Mouse (Mus musculus) megakaryocyte, embryonic 14.5 days (primary cell): ENCODE data around the gene Esr1. TPM values are rescaled to one million over a fixed set of nuclear protein-coding genes. Genes with fewer than 3 reads are reported as not detected.

Experiments
- H3K27me3 ChIP-seq: replicated peaks from 2 replicates; pipeline ENCODE3; 2012; ENCODE audit warnings: inconsistent platforms
- H3K36me3 ChIP-seq: replicated peaks from 2 replicates; pipeline ENCODE3; 2012; ENCODE audit warnings: low read length, inconsistent platforms, mixed read lengths
- H3K4me1 ChIP-seq: 2 replicates; pipeline ENCODE4 v1.6.1; 2012; ENCODE audit warnings: inconsistent platforms
- H3K4me3 ChIP-seq: replicated peaks from 2 replicates; pipeline ENCODE3; 2012; ENCODE audit warnings: moderate library complexity, mild to moderate bottlenecking, inconsistent platforms
- H3K9me3 ChIP-seq: 2 replicates; pipeline ENCODE4 v1.6.1; 2012; ENCODE audit warnings: inconsistent platforms
- FLI1 ChIP-seq: IDR thresholded peaks from 2 replicates; pipeline ENCODE4 v1.6.1; 2012; ENCODE audit warnings: low read length, inconsistent platforms, mixed read lengths
- GATA1 ChIP-seq: IDR thresholded peaks from 3 replicates; pipeline ENCODE4 v1.6.1; 2012; ENCODE audit warnings: mixed read lengths, low read length, inconsistent platforms, borderline replicate concordance
- polyA plus RNA-seq: library from polyadenylated mRNA; stranded (reverse); fragments of >175 nt; gene quantifications from 2 replicates; pipeline ENCODE4 v1.2.3, GENCODE M21; 2012; ENCODE audit warnings: low replicate concordance; ENCODE audit not compliant: insufficient read depth

The Esr1 gene
- polyA plus RNA-seq, 1 experiment: 0.18 TPM

DNA sequence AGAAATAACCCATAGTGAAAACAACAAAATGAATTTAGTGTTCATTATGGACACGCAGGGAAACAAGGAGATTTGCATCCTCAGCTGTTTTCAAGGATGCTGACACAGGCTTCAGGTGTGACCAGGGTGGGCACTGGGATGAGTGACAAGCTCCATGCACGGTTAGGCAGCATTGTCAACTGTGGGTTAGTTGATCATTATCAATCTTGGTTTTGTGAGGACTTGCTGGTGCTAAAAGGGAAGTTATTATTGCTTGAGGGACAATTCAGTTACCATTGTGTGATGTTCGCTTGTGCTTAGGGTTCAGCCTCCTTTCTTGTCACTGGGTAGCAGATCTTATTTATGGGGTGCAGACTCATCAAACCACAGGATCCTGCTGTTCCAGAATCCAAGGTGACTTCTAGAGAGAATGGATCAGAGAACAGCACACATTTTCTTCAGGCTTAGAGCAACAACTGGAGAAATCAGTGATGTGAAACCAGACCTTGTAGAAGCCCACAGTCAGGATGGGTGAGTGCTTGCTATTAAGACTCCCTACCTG, 186.9 kb downstream of the Esr1 start:
- TF ChIP-seq GATA1: no peak
- TF ChIP-seq FLI1: no peak
- Histone ChIP-seq H3K4me1 (peaks cover 6% of the 10 kb centered on the region), H3K9me3 (no peaks in the 10 kb centered on the region), H3K27me3 (no peaks in the 10 kb centered on the region), H3K4me3 (no peak overlapping the region), H3K36me3 (no peaks in the 10 kb centered on the region)

DNA sequence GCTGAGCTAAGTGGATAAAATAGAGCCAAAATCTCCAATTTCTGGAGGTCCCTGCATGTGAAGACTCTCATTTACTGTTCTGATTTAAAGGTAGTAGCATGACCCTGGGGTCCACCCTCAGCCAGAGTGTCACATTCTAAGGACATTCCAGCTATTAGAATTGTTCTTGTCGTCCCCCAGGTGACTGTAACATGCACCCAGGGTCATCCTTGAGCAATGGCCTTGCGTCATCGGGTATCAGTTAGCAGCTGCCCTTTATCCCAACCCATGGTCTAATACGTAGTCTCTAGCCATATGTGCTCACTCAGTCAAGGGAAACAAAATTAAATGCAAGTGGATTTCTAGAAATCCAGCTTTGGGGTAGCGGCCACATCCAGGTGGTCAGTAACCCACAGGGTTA, 213.0 kb downstream of the Esr1 start:
- Histone ChIP-seq H3K36me3 (no peaks in the 10 kb centered on the region), H3K9me3 (no peaks in the 10 kb centered on the region), H3K27me3 (no peaks in the 10 kb centered on the region), H3K4me3 (no peak overlapping the region), H3K4me1 (no peaks in the 10 kb centered on the region; the same call in 1 of the 2 replicates)
- TF ChIP-seq FLI1 (no peak), GATA1 (no peak)

DNA sequence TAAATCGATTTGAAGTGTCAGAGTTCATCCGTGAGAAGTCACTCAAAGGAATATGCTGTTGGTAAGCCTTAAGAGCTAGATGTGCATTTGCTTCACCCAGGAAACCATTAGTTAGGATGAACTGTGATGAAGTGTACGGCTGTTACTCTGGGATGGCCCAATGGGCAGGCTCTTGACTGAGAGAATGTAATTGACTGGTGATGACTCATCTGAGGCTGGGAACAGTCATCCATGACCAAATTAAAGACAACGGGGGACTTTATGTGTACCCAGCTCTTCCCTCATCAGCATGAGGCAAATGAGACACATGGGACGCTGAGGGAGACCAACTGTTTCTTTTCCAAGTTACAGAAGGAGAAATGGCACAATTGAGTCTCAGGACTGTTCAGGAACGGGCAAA, 219.2 kb downstream of the Esr1 start:
- Histone ChIP-seq H3K9me3 (no peaks in the 10 kb centered on the region), H3K27me3 (no peaks in the 10 kb centered on the region), H3K36me3 (no peaks in the 10 kb centered on the region), H3K4me1 (no peaks in the 10 kb centered on the region), H3K4me3 (no peak overlapping the region)
- TF ChIP-seq GATA1 (no peak), FLI1 (no peak)

DNA sequence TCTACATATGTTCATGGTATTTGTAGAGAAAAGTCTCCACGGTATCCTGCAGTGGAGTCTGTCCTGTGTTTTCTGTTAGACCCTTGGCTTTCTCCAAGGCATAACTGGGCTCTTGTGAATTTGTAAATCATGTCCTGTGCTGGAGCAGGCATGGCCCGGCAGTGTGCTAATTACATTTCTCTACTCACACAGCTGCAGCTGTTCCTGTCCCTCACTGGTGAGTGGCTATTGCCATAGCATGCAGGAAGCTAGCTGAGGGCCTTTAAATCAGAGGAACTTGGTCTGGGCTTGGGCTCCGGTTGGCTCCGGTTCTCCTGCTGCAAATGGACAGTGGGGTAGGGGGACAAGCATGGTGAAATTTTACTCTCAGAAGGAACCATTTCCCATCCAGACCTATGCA, 226.7 kb downstream of the Esr1 start:
- peaks cover 2% of the 10 kb centered on the region for H3K27me3 ChIP-seq
- no peaks in the 10 kb centered on the region for H3K9me3 ChIP-seq
- H3K36me3 ChIP-seq: no peaks in the 10 kb centered on the region
- no peaks in the 10 kb centered on the region for H3K4me1 ChIP-seq
- H3K4me3 ChIP-seq: no peak overlapping the region
- no peak for TF ChIP-seq GATA1
- no peak for TF ChIP-seq FLI1

- Histone ChIP-seq H3K4me3 (no peak overlapping the region), H3K9me3 (no peaks in the 10 kb centered on the region), H3K4me1 (no peaks in the 10 kb centered on the region), H3K36me3 (no peaks in the 10 kb centered on the region), H3K27me3 (peaks cover 2% of the 10 kb centered on the region)
- TF ChIP-seq GATA1 (no peak), FLI1 (no peak)
These were observed 229.6 kb downstream of the Esr1 start for GRCm38 (mm10) chr10:4841039-4841438.

- H3K9me3 ChIP-seq: no peaks in the 10 kb centered on the region
- no peak overlapping the region for H3K4me3 ChIP-seq
- H3K36me3 ChIP-seq: no peaks in the 10 kb centered on the region
- peaks cover 1% of the 10 kb centered on the region for H3K27me3 ChIP-seq
- no peaks in the 10 kb centered on the region for H3K4me1 ChIP-seq
- no peak for TF ChIP-seq FLI1
- TF ChIP-seq GATA1: no peak
These were observed 236.1 kb downstream of the Esr1 start for GRCm38 (mm10) chr10:4847523-4847922.

DNA sequence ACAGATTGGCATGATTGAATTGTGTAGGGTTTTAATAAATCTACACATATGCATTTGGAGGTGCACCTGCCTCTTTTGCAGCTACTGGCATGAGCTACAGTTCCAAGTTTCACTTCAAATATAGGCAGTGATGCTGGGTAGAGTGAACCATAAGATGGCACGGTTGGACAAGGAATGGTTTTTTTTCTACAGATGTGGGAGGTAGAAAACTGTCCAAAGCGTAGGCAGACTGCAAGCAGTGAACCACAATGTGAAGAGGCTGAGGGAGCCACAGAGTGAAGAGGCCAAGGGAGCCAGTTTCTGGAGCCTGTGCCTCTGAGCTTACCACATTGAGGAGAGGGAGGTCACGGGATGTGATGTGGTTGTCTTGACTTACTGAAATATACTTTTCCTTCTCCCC, 238.5 kb downstream of the Esr1 start:
- Histone ChIP-seq H3K27me3 (peaks cover 3% of the 10 kb centered on the region), H3K36me3 (no peaks in the 10 kb centered on the region), H3K4me1 (no peaks in the 10 kb centered on the region), H3K9me3 (no peaks in the 10 kb centered on the region), H3K4me3 (no peak overlapping the region)
- TF ChIP-seq FLI1 (no peak), GATA1 (no peak)

DNA sequence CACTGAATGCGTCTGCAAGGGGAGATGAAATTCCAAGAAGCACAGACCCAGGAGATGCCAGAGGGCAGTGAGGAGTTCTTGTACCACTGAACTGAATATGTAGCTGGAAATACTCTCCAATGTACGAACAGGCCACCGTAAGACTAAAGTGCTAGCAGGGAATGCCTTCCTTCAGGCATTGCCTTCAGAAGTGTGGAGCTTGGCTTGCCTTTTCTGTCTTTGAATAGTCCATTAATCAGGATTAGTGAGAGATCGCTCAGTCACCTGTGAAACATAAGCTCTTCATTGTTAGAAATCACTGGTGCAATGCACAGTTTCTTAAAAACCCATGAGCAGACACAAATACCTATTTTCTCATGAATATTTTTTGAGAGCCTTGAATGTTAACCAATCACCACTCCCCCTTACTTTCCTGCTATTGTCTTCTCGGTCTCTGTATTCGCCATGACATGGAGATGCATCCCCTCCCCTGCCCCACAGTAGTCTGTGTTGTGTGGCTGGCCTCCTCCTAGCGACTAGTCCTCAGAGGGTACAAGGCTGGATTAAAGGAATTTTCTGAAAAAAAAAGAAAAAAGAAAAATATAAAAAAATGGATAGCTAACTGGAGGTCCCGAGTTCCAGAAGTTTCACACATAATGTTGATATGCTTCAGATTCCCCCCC, 263.8 kb downstream of the Esr1 start:
- Histone ChIP-seq H3K27me3 (no peaks in the 10 kb centered on the region), H3K4me1 (no peaks in the 10 kb centered on the region), H3K4me3 (no peak overlapping the region), H3K36me3 (no peaks in the 10 kb centered on the region), H3K9me3 (no peaks in the 10 kb centered on the region)
- TF ChIP-seq GATA1: no peak
- TF ChIP-seq FLI1: no peak

DNA sequence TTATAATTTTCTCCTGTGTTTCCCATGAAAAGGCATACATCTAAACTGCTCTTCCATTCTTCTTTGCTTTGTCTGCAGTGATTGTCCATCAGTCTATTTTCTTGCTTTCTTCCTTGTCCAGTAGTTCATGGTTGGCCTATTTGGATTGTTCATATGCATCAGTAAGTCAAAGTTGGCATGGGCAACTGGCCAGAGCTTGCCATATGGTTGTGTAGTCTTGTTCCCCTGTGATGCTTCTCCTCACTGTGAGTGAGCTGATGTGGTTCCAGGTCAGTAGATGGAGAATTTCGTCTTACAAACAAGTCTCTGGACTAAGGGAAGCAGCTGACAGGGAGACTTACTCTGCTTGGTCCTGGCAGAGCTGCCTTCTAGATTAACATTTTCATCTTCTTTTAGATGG, 270.0 kb downstream of the Esr1 start:
- H3K4me3 ChIP-seq: no peak overlapping the region
- H3K4me1 ChIP-seq: no peaks in the 10 kb centered on the region
- no peaks in the 10 kb centered on the region for H3K36me3 ChIP-seq
- H3K9me3 ChIP-seq: no peaks in the 10 kb centered on the region
- TF ChIP-seq GATA1: no peak
- no peak for TF ChIP-seq FLI1
- peaks cover 2% of the 10 kb centered on the region for H3K27me3 ChIP-seq

DNA sequence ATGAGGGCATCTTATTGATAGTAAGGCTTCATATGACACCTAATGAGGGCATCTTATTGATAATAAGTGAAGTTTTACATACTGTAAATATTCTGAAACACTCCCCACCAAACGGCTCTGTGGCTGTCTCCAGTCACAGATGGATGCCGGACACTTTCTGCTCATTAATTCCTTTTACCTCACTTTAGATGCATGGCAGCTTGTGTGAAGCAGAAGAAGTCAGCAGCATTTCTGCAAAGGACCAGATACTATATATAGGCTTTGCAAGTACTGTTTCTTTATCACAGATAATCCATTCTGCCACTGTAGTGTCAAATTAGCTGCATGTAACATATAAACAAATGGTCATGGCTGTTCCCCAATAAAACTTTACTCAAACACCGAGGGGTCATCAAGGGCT, 274.1 kb downstream of the Esr1 start:
- Histone ChIP-seq H3K9me3 (no peaks in the 10 kb centered on the region), H3K4me1 (no peaks in the 10 kb centered on the region), H3K36me3 (no peaks in the 10 kb centered on the region), H3K4me3 (no peak overlapping the region), H3K27me3 (peaks cover 2% of the 10 kb centered on the region)
- no peak for TF ChIP-seq FLI1
- no peak for TF ChIP-seq GATA1
